Mouse (Mus musculus): Measurements from ENCODE around the gene Faf1.

- TF ChIP-seq CTCF (conservative IDR thresholded peaks at IDR 0.05; ENCODE audit: low read length) (no peak), NANOG (IDR thresholded peaks at IDR 0.05; ENCODE audit: borderline replicate concordance, low read length) (no peak), POU5F1 (IDR thresholded peaks at IDR 0.05; ENCODE audit: borderline replicate concordance, low read length) (no peak)
Measured at GRCm38 (mm10) chr4:109653251-109653650, 23.1 kb upstream of the Faf1 start.
